Mouse (Mus musculus) lung, postnatal 0 days (tissue): ENCODE measurements around the gene Eif4h.

Experiments
- CTCF ChIP-seq: IDR thresholded peaks from 2 replicates; pipeline ENCODE4 v1.5.1; 2016; ENCODE audit warnings: antibody characterized with exemption, mild to moderate bottlenecking
- EP300 ChIP-seq: IDR thresholded peaks from 2 replicates; pipeline ENCODE4 v1.6.1; 2016; ENCODE audit warnings: antibody characterized with exemption, mild to moderate bottlenecking, control low read depth

DNA sequence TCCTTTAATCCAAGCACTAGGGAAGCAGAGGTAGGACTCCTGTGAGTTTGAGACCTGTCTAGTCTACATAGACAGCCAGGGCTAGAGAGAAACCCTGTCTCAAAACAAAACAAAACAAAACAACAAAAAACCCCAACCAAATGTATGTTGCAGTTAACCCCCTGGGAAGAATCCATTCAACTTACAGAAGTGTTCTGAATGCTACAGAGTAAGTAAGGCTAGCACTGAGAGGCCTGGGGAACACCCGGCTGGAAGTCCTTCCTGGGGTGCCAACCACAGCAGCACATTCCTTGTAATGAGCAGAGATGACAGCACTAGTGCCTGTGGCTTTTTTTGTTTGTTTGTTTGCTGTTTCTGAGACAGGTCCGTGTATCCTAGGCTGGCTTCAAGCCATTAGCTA lies 6.4 kb downstream of the Eif4h start:
- TF ChIP-seq EP300: no peak
- TF ChIP-seq CTCF: no peak
